ENCODE assay signal across 16 mouse cellular contexts in genomic region chr11:105506322-105506721, GRCm38 (mm10). TPM values are rescaled to one million over a fixed set of nuclear protein-coding genes. Genes with fewer than 3 reads are reported as not detected.
DNase-seq lines count a peak whose midpoint lies in the region; ATAC-seq and TF ChIP-seq lines count a peak whose summit lies in the region.
"Had no signal": no experiment of that assay in that cellular context is flagged by ENCODE, and none has a peak within 500 bp of the region (broad histone marks: within the 10 kb centered on the region; RNA-seq: fewer than 3 reads in every experiment).

No protein-coding gene starts in this region.

- H3K27me3 ChIP-seq in forebrain, embryonic 13.5 days, result no peaks in the 10 kb centered on the region
- H3K27me3 ChIP-seq in forebrain, postnatal 0 days (ENCODE audit: insufficient read depth, low read length), result no peaks in the 10 kb centered on the region
- no peaks in the 10 kb centered on the region for H3K27me3 ChIP-seq in liver, postnatal 0 days (ENCODE audit: insufficient read depth, low read length)
- no peaks in the 10 kb centered on the region for H3K27me3 ChIP-seq in heart, embryonic 13.5 days (replicated peaks)
- H3K27me3 ChIP-seq: midbrain, embryonic 15.5 days had no signal

- WGBS in forebrain, embryonic 13.5 days, result 83% methylated on average over 11 of the region's 11 CpGs
- WGBS in forebrain, postnatal 0 days, result 81% methylated on average over 11 of the region's 11 CpGs
- WGBS in liver, postnatal 0 days (ENCODE audit: insufficient replicate concordance), result 22% methylated on average over 11 of the region's 11 CpGs
- WGBS in heart, embryonic 13.5 days, result 58% methylated on average over 11 of the region's 11 CpGs

- H3K9me3 ChIP-seq in forebrain, embryonic 13.5 days (replicated peaks), result no peaks in the 10 kb centered on the region
- H3K9me3 ChIP-seq in forebrain, postnatal 0 days (ENCODE audit: low read length), result no peaks in the 10 kb centered on the region
- no peaks in the 10 kb centered on the region for H3K9me3 ChIP-seq in liver, postnatal 0 days (ENCODE audit: low read length)
- H3K9me3 ChIP-seq in heart, embryonic 13.5 days, result no peaks in the 10 kb centered on the region
- H3K9me3 ChIP-seq: G1E; hindbrain, embryonic 13.5 days; midbrain, embryonic 15.5 days had no signal

- H3K4me3 ChIP-seq in forebrain, embryonic 13.5 days, result no peak overlapping the region
- H3K4me3 ChIP-seq in forebrain, postnatal 0 days (ENCODE audit: low read depth, low read length), result no peak overlapping the region
- H3K4me3 ChIP-seq in liver, postnatal 0 days (ENCODE audit: low read depth, low read length), result no peak overlapping the region
- H3K4me3 ChIP-seq in heart, embryonic 13.5 days, result no peak overlapping the region
- H3K4me3 ChIP-seq: hindbrain, embryonic 13.5 days; midbrain, embryonic 15.5 days had no signal

- no peak for DNase-seq in forebrain, postnatal 0 days
- peak; percentile 7 for DNase-seq in liver
- no peak for DNase-seq in liver, postnatal 0 days
- DNase-seq in lung, postnatal 4 days, result peak; percentile 39
- DNase-seq in adrenal gland, postnatal 25 days, result no peak
- no peak for DNase-seq in right cerebral cortex, adult 2 months (ENCODE audit: low spot score in 2 of 2)
- DNase-seq: cerebellum, adult 9-11 months; kidney, adult 9 months; thymus, adult 2 months had no signal

- H3K9ac ChIP-seq in forebrain, embryonic 13.5 days, result no peak overlapping the region
- H3K9ac ChIP-seq in forebrain, postnatal 0 days, result no peak overlapping the region
- H3K9ac ChIP-seq in liver, postnatal 0 days (replicated peaks), result no peak overlapping the region
- H3K9ac ChIP-seq in heart, embryonic 13.5 days, result no peak overlapping the region
- H3K9ac ChIP-seq: hindbrain, embryonic 13.5 days; midbrain, embryonic 15.5 days had no signal

- TF ChIP-seq EP300 in liver, postnatal 0 days (IDR thresholded peaks at IDR 0.05; ENCODE audit: low read depth), result no peak

- 0 out of 2 replicates have a peak overlapping the region, but pooled peaks have one; percentile 2 for H3K27ac ChIP-seq in forebrain, embryonic 13.5 days
- H3K27ac ChIP-seq in forebrain, postnatal 0 days (ENCODE audit: low read depth, low read length), result no peak overlapping the region
- H3K27ac ChIP-seq in liver, postnatal 0 days (ENCODE audit: low read depth), result no peak overlapping the region
- H3K27ac ChIP-seq in heart, embryonic 13.5 days (replicated peaks), result peak overlapping the region; percentile 72

- peaks cover 43% of the 10 kb centered on the region for H3K4me1 ChIP-seq in forebrain, embryonic 13.5 days
- H3K4me1 ChIP-seq in forebrain, postnatal 0 days (ENCODE audit: insufficient read depth), result peaks cover 21% of the 10 kb centered on the region
- H3K4me1 ChIP-seq in liver, postnatal 0 days (ENCODE audit: insufficient read depth), result no peaks in the 10 kb centered on the region
- peaks cover 64% of the 10 kb centered on the region for H3K4me1 ChIP-seq in heart, embryonic 13.5 days

- ATAC-seq in forebrain, embryonic 13.5 days, result no peak
- no peak for ATAC-seq in forebrain, postnatal 0 days
- no peak for ATAC-seq in liver, postnatal 0 days
- no peak for ATAC-seq in heart, embryonic 13.5 days (ENCODE audit: extremely low read depth, insufficient number of reproducible peaks, low FRiP score, low TSS enrichment)
- ATAC-seq: midbrain, embryonic 15.5 days had no signal

- no peaks in the 10 kb centered on the region for H3K36me3 ChIP-seq in forebrain, embryonic 13.5 days (ENCODE audit: poor library complexity, severe bottlenecking)
- H3K36me3 ChIP-seq in forebrain, postnatal 0 days (ENCODE audit: insufficient read depth), result no peaks in the 10 kb centered on the region
- H3K36me3 ChIP-seq in liver, postnatal 0 days (replicated peaks; ENCODE audit: insufficient read depth, low read length), result no peaks in the 10 kb centered on the region
- H3K36me3 ChIP-seq in heart, embryonic 13.5 days, result no peaks in the 10 kb centered on the region
- H3K36me3 ChIP-seq: G1E; hindbrain, embryonic 13.5 days; midbrain, embryonic 15.5 days had no signal

- no peak for TF ChIP-seq CTCF in forebrain, postnatal 0 days (IDR thresholded peaks at IDR 0.05; ENCODE audit: low read depth)
- no peak for TF ChIP-seq CTCF in liver, postnatal 0 days (IDR thresholded peaks at IDR 0.05; ENCODE audit: low read depth)

- no peak overlapping the region for H3K4me2 ChIP-seq in forebrain, embryonic 13.5 days
- no peak overlapping the region for H3K4me2 ChIP-seq in forebrain, postnatal 0 days (ENCODE audit: low read depth)
- no peak overlapping the region for H3K4me2 ChIP-seq in liver, postnatal 0 days (ENCODE audit: low read depth, low read length)
- no peak overlapping the region for H3K4me2 ChIP-seq in heart, embryonic 13.5 days
- H3K4me2 ChIP-seq: hindbrain, embryonic 13.5 days; midbrain, embryonic 15.5 days had no signal

RNA-seq across cellular contexts. Expression of gene March10, which starts 49.8 kb away (rescaled TPM):
- not detected in 2 replicates for polyA plus RNA-seq in forebrain, embryonic 13.5 days (2015; fragmentation: Nextera tagmentation; extraction: Ambion mirVana)
- 0.38 TPM in 2 replicates for total RNA-seq in forebrain, postnatal 0 days (2014; rRNA removed)
- polyA plus RNA-seq in forebrain, postnatal 0 days (2015; fragmentation: Nextera tagmentation; extraction: Ambion mirVana), result 0.36 and 0.58 TPM in 2 replicates
- not detected in 2 replicates for polyA plus RNA-seq in liver, postnatal 0 days (2015; fragmentation: Nextera tagmentation; extraction: Ambion mirVana)
- 0.36 TPM in 1 of 2 replicates, not detected in the other for polyA plus RNA-seq in heart, embryonic 13.5 days (2015; fragmentation: Nextera tagmentation; extraction: Ambion mirVana)
- not detected in 2 replicates for total RNA-seq in adrenal gland, postnatal 25 days (2021)
- total RNA-seq: gastrocnemius, adult 8-10 months had no signal
- polyA plus RNA-seq: G1E; limb, embryonic 11.5 days had no signal

Comparison
In these comparisons a context has a peak if more than half of its experiments do, and no peak if none do; other contexts are left out.
1. H3K27ac ChIP-seq: peak in forebrain, embryonic 13.5 days (single experiment) and heart, embryonic 13.5 days (single experiment); none in forebrain, postnatal 0 days (single experiment) and liver, postnatal 0 days (single experiment).
2. DNase-seq: peak in liver (single experiment) and lung, postnatal 4 days (2 of 2); none in forebrain, postnatal 0 days (single experiment), liver, postnatal 0 days (single experiment), adrenal gland, postnatal 25 days (single experiment) and right cerebral cortex, adult 2 months (0 of 2).